Mouse (Mus musculus) liver, embryonic 16.5 days (tissue): ENCODE measurements at regions not wholly inside any gene's neighbourhood (a gene's known extent, or its start where the extent isn't known, plus 50 kb on each side); places are given as distances from the start of the nearest gene placed in this dataset.

Experiments used
- ATAC-seq: fragments of 200-750 bp; cut with Nextera tagmentation; 2 replicates; pipeline ENCODE4 v1.8.0; 2017; ENCODE audit warnings: low read depth, mild to moderate bottlenecking, moderate number of reproducible peaks, moderate library complexity
- H3K27ac ChIP-seq: fragments of 300-500 bp; sonication (generic); 2 replicates; pipeline ENCODE4 v1.5.1; 2014; ENCODE audit warnings: mild to moderate bottlenecking, low read length
- H3K27me3 ChIP-seq: fragments of 300-500 bp; sonication (generic); 2 replicates; pipeline ENCODE4 v1.6.1; 2014; ENCODE audit warnings: low read depth, low read length, mixed read lengths; ENCODE audit not compliant: control insufficient read depth, insufficient read depth
- H3K36me3 ChIP-seq: fragments of 300-500 bp; sonication (generic); 2 replicates; pipeline ENCODE4 v1.6.1; 2014; ENCODE audit warnings: mild to moderate bottlenecking; ENCODE audit not compliant: control insufficient read depth, insufficient read depth
- H3K4me1 ChIP-seq: fragments of 300-500 bp; sonication (generic); 2 replicates; pipeline ENCODE4 v1.6.1; 2014; ENCODE audit warnings: low read depth, low read length, mixed read lengths; ENCODE audit not compliant: control insufficient read depth
- H3K4me2 ChIP-seq: fragments of 300-500 bp; sonication (generic); 2 replicates; pipeline ENCODE4 v1.6.1; 2014; ENCODE audit warnings: low read depth, low read length, mixed read lengths
- H3K4me3 ChIP-seq: fragments of 300-500 bp; sonication (generic); 2 replicates; pipeline ENCODE4 v1.5.1; 2014; ENCODE audit warnings: low read depth, mild to moderate bottlenecking, low read length
- H3K9ac ChIP-seq: fragments of 300-500 bp; sonication (generic); 2 replicates; pipeline ENCODE4 v1.6.1; 2014; ENCODE audit warnings: low read depth, low read length
- H3K9me3 ChIP-seq: fragments of 300-500 bp; sonication (generic); replicated peaks from 2 replicates; pipeline ENCODE4 v1.6.1; 2016; ENCODE audit warnings: low read length; ENCODE audit not compliant: control insufficient read depth
- WGBS: fragments of 180-500 bp; shearing (Covaris S2); extraction: QIAGEN DNeasy Blood & Tissue Kit; methylation state at CpG from one replicate; pipeline ENCODE4 v1.1.7; 2014; ENCODE audit not compliant: insufficient replicate concordance; 5-methylcytosine and 5-hydroxymethylcytosine counted together

GRCm38 (mm10) chr10:38875667-38876245, 54.2 kb upstream of the Rfpl4b start:
- no peak overlapping the region for H3K4me3 ChIP-seq
- ATAC-seq = no peak
- WGBS = 14% methylated on average over 5 of the region's 5 CpGs
- H3K27me3 ChIP-seq = no peaks in the 10 kb centered on the region
- no peaks in the 10 kb centered on the region for H3K36me3 ChIP-seq
- no peak overlapping the region for H3K9ac ChIP-seq
- no peaks in the 10 kb centered on the region for H3K9me3 ChIP-seq
- H3K4me2 ChIP-seq = no peak overlapping the region
- H3K27ac ChIP-seq = no peak overlapping the region
- no peaks in the 10 kb centered on the region for H3K4me1 ChIP-seq

- H3K4me1 ChIP-seq = no peaks in the 10 kb centered on the region
- no peak for ATAC-seq
- no peak overlapping the region for H3K4me3 ChIP-seq
- H3K9me3 ChIP-seq = no peaks in the 10 kb centered on the region
- no peaks in the 10 kb centered on the region for H3K36me3 ChIP-seq
- 64% methylated on average over 7 of the region's 7 CpGs for WGBS
- H3K27me3 ChIP-seq = no peaks in the 10 kb centered on the region
- H3K4me2 ChIP-seq = no peak overlapping the region
- no peak overlapping the region for H3K9ac ChIP-seq
- H3K27ac ChIP-seq = no peak overlapping the region
These were observed 57.7 kb upstream of the Rfpl4b start for GRCm38 (mm10) chr10:38879271-38879670.

GRCm38 (mm10) chr10:38880642-38881187, 59.1 kb upstream of the Rfpl4b start:
- Histone ChIP-seq H3K9ac (no peak overlapping the region), H3K9me3 (no peaks in the 10 kb centered on the region), H3K27me3 (no peaks in the 10 kb centered on the region), H3K36me3 (no peaks in the 10 kb centered on the region), H3K4me1 (no peaks in the 10 kb centered on the region), H3K4me3 (no peak overlapping the region), H3K4me2 (no peak overlapping the region), H3K27ac (no peak overlapping the region)
- WGBS = 9% methylated on average over 7 of the region's 7 CpGs
- no peak for ATAC-seq

- no peaks in the 10 kb centered on the region for H3K27me3 ChIP-seq
- no peaks in the 10 kb centered on the region for H3K4me1 ChIP-seq
- 65% methylated on average over 6 of the region's 6 CpGs for whole genome bisulfite sequencing
- ATAC-seq = no peak
- no peak overlapping the region for H3K4me2 ChIP-seq
- no peak overlapping the region for H3K27ac ChIP-seq
- H3K9ac ChIP-seq = no peak overlapping the region
- H3K36me3 ChIP-seq = no peaks in the 10 kb centered on the region
- no peaks in the 10 kb centered on the region for H3K9me3 ChIP-seq
- no peak overlapping the region for H3K4me3 ChIP-seq
These were observed 60.6 kb upstream of the Rfpl4b start for GRCm38 (mm10) chr10:38882154-38882553.

GRCm38 (mm10) chr10:38883816-38884599, 62.4 kb upstream of the Rfpl4b start:
- Histone ChIP-seq H3K27me3 (no peaks in the 10 kb centered on the region), H3K9me3 (no peaks in the 10 kb centered on the region), H3K27ac (no peak overlapping the region), H3K4me1 (no peaks in the 10 kb centered on the region), H3K9ac (no peak overlapping the region), H3K4me3 (no peak overlapping the region), H3K36me3 (no peaks in the 10 kb centered on the region), H3K4me2 (no peak overlapping the region)
- no peak for ATAC-seq
- WGBS = 49% methylated on average over 2 of the region's 2 CpGs

GRCm38 (mm10) chr10:38884641-38885040, 63.1 kb upstream of the Rfpl4b start:
- H3K4me1 ChIP-seq = no peaks in the 10 kb centered on the region
- no peak overlapping the region for H3K27ac ChIP-seq
- no peak overlapping the region for H3K4me3 ChIP-seq
- ATAC-seq = no peak
- no peak overlapping the region for H3K4me2 ChIP-seq
- no peak overlapping the region for H3K9ac ChIP-seq
- no peaks in the 10 kb centered on the region for H3K9me3 ChIP-seq
- 29% methylated on average over 4 of the region's 4 CpGs for WGBS
- H3K36me3 ChIP-seq = no peaks in the 10 kb centered on the region
- no peaks in the 10 kb centered on the region for H3K27me3 ChIP-seq

- H3K27me3 ChIP-seq = no peaks in the 10 kb centered on the region
- no peak overlapping the region for H3K4me3 ChIP-seq
- H3K4me1 ChIP-seq = no peaks in the 10 kb centered on the region
- no peaks in the 10 kb centered on the region for H3K9me3 ChIP-seq
- H3K36me3 ChIP-seq = no peaks in the 10 kb centered on the region
- H3K9ac ChIP-seq = no peak overlapping the region
- H3K27ac ChIP-seq = no peak overlapping the region
- no peak for ATAC-seq
- H3K4me2 ChIP-seq = no peak overlapping the region
- WGBS = 48% methylated on average over 2 of the region's 2 CpGs
These were observed 64.9 kb upstream of the Rfpl4b start for GRCm38 (mm10) chr10:38886441-38886840.

- Histone ChIP-seq H3K27ac (no peak overlapping the region), H3K4me1 (no peaks in the 10 kb centered on the region), H3K9ac (no peak overlapping the region), H3K27me3 (no peaks in the 10 kb centered on the region), H3K4me3 (no peak overlapping the region), H3K9me3 (no peaks in the 10 kb centered on the region), H3K4me2 (no peak overlapping the region), H3K36me3 (no peaks in the 10 kb centered on the region)
- ATAC-seq = no peak
- 55% methylated on average over 9 of the region's 9 CpGs for WGBS
These were observed 66.3 kb upstream of the Rfpl4b start for GRCm38 (mm10) chr10:38887896-38888295.

- no peaks in the 10 kb centered on the region for H3K4me1 ChIP-seq
- no peak for ATAC-seq
- no peaks in the 10 kb centered on the region for H3K9me3 ChIP-seq
- no peaks in the 10 kb centered on the region for H3K27me3 ChIP-seq
- no peak overlapping the region for H3K4me3 ChIP-seq
- no peaks in the 10 kb centered on the region for H3K36me3 ChIP-seq
- WGBS = 50% methylated on average over 1 of the region's 1 CpGs
- H3K27ac ChIP-seq = no peak overlapping the region
- H3K4me2 ChIP-seq = no peak overlapping the region
- no peak overlapping the region for H3K9ac ChIP-seq
These were observed 70.6 kb upstream of the Lama4 start for GRCm38 (mm10) chr10:38894706-38895105.
